In the genomic region with DNA sequence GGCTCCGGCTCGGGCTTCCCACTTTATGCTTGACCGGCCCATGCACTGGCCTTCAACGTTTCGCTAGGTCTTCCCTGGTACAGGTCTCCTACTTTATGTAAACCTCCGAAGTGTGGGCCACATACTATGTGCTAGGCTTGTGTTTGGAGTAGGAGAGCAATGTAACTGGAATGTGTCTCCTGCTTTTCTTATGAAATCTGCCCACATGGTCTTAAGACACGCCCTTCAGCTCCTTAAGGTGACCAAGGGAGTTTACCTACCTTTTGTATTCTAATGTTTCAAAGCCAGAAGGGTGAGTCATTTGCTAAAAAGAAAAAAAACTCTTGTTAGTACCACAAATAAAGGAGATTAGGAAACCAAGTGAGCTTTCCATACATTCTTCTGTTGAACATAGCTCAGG, we compare ENCODE assay signal across 19 mouse cellular contexts.
DNase-seq lines count a peak whose midpoint lies in the region; ATAC-seq and TF ChIP-seq lines count a peak whose summit lies in the region.
"Had no signal": no experiment of that assay in that cellular context is flagged by ENCODE, and none has a peak within 500 bp of the region (broad histone marks: within the 10 kb centered on the region; RNA-seq: fewer than 3 reads in every experiment).

No protein-coding gene starts in this region.

- ATAC-seq in lung, embryonic 16.5 days (ENCODE audit: low read depth) = peak; percentile 41; the same call in 1 of the 2 replicates
- peak; percentile 82; the same call in 1 of the 2 replicates for ATAC-seq in stomach, embryonic 16.5 days (ENCODE audit: insufficient read depth, low FRiP score)
- ATAC-seq in hindbrain, embryonic 11.5 days (ENCODE audit: low FRiP score) = no peak
- no peak for ATAC-seq in megakaryocyte progenitor cell, adult 5-6 weeks (replicated peaks; ENCODE audit: poor library complexity)
- ATAC-seq: forebrain, embryonic 13.5 days; forebrain, postnatal 0 days; hindbrain, embryonic 16.5 days had no signal

- H3K9ac ChIP-seq in lung, embryonic 16.5 days (ENCODE audit: low read length) = no peak overlapping the region
- H3K9ac ChIP-seq in stomach, embryonic 16.5 days (ENCODE audit: low read length) = no peak overlapping the region
- no peak overlapping the region for H3K9ac ChIP-seq in hindbrain, embryonic 11.5 days (ENCODE audit: low read depth, low read length)
- H3K9ac ChIP-seq: forebrain, embryonic 13.5 days; forebrain, postnatal 0 days; heart, embryonic 12.5 days; hindbrain, embryonic 12.5 days had no signal

- H3K9me3 ChIP-seq in lung, embryonic 16.5 days (ENCODE audit: control insufficient read depth, low read length) = no peaks in the 10 kb centered on the region
- no peaks in the 10 kb centered on the region for H3K9me3 ChIP-seq in stomach, embryonic 16.5 days (replicated peaks; ENCODE audit: control insufficient read depth, low read length)
- H3K9me3 ChIP-seq in hindbrain, embryonic 11.5 days (ENCODE audit: control insufficient read depth, low read length) = no peaks in the 10 kb centered on the region
- H3K9me3 ChIP-seq: forebrain, embryonic 13.5 days; heart, embryonic 12.5 days; hindbrain, embryonic 12.5 days had no signal

- no peaks in the 10 kb centered on the region for H3K4me1 ChIP-seq in lung, embryonic 16.5 days (replicated peaks; ENCODE audit: control insufficient read depth, insufficient read depth, low read length)
- H3K4me1 ChIP-seq in lung, adult 2 months (ENCODE audit: control insufficient read depth, insufficient read depth, low read length) = no peaks in the 10 kb centered on the region
- peaks cover 4% of the 10 kb centered on the region; the same call in 1 of the 2 replicates for H3K4me1 ChIP-seq in stomach, embryonic 16.5 days (ENCODE audit: control insufficient read depth, insufficient read depth, low read length)
- H3K4me1 ChIP-seq in hindbrain, embryonic 11.5 days (replicated peaks; ENCODE audit: control insufficient read depth, insufficient read depth, low read length) = no peaks in the 10 kb centered on the region
- H3K4me1 ChIP-seq: forebrain, embryonic 13.5 days; hindbrain, embryonic 12.5 days had no signal

- H3K27ac ChIP-seq in lung, embryonic 16.5 days (ENCODE audit: low read length) = no peak overlapping the region
- peak overlapping the region; percentile 62 for H3K27ac ChIP-seq in stomach, embryonic 16.5 days (ENCODE audit: low read length)
- H3K27ac ChIP-seq in hindbrain, embryonic 11.5 days (ENCODE audit: low read depth, low read length) = no peak overlapping the region
- H3K27ac ChIP-seq: forebrain, embryonic 13.5 days; heart, adult 2 months; hindbrain, embryonic 12.5 days had no signal

- no peaks in the 10 kb centered on the region for H3K36me3 ChIP-seq in lung, embryonic 16.5 days (ENCODE audit: control insufficient read depth, insufficient read depth, low read length)
- H3K36me3 ChIP-seq in stomach, embryonic 16.5 days (ENCODE audit: control insufficient read depth, insufficient read depth, low read length) = no peaks in the 10 kb centered on the region
- no peaks in the 10 kb centered on the region for H3K36me3 ChIP-seq in hindbrain, embryonic 11.5 days (ENCODE audit: control insufficient read depth, insufficient read depth, low read length)
- H3K36me3 ChIP-seq: heart, embryonic 12.5 days; hindbrain, embryonic 12.5 days had no signal

- H3K27me3 ChIP-seq in lung, embryonic 16.5 days (ENCODE audit: control insufficient read depth, insufficient read depth, low read depth, low read length) = no peaks in the 10 kb centered on the region
- H3K27me3 ChIP-seq in stomach, embryonic 16.5 days (ENCODE audit: control insufficient read depth, insufficient read depth, low read length) = no peaks in the 10 kb centered on the region
- no peaks in the 10 kb centered on the region for H3K27me3 ChIP-seq in hindbrain, embryonic 11.5 days (ENCODE audit: control insufficient read depth, insufficient read depth, low read length)
- H3K27me3 ChIP-seq: forebrain, embryonic 13.5 days; hindbrain, embryonic 12.5 days had no signal

- DNase-seq in lung, adult 2 months = no peak
- peak; percentile 42 for DNase-seq in lung, postnatal 25 days (ENCODE audit: low spot score)
- DNase-seq in hindbrain, embryonic 11.5 days (ENCODE audit: low spot score) = no peak
- DNase-seq: adrenal gland, postnatal 10 days; cerebellum, adult 11 months; cerebellum, adult 8-10 months; cerebellum, postnatal 14 days; embryo, embryonic 11 days; forebrain, postnatal 0 days; gastrocnemius, postnatal 14 days; heart, adult 2 months; heart, postnatal 36 days had no signal

- TF ChIP-seq POLR2A in lung, adult 2 months (IDR thresholded peaks at IDR 0.05; ENCODE audit: borderline replicate concordance, extremely low read depth, low read depth, low read length) = no peak

- 74% methylated on average over 7 of the region's 7 CpGs for WGBS in lung, embryonic 16.5 days
- 71% methylated on average over 7 of the region's 7 CpGs for WGBS in lung, adult 2 months
- 69% methylated on average over 7 of the region's 7 CpGs for WGBS in stomach, embryonic 16.5 days
- 95% methylated on average over 7 of the region's 7 CpGs for WGBS in hindbrain, embryonic 11.5 days

- TF ChIP-seq CTCF in lung, adult 2 months (IDR thresholded peaks at IDR 0.05; ENCODE audit: insufficient read depth, low read length) = no peak

- no peak overlapping the region for H3K4me3 ChIP-seq in lung, embryonic 16.5 days (ENCODE audit: low read length)
- no peak overlapping the region for H3K4me3 ChIP-seq in lung, adult 2 months (replicated peaks; ENCODE audit: extremely low read depth, low read depth, low read length)
- H3K4me3 ChIP-seq in stomach, embryonic 16.5 days (replicated peaks; ENCODE audit: low read length) = no peak overlapping the region
- no peak overlapping the region for H3K4me3 ChIP-seq in hindbrain, embryonic 11.5 days (ENCODE audit: low read depth, low read length)
- H3K4me3 ChIP-seq: forebrain, embryonic 13.5 days; heart, adult 2 months; heart, embryonic 12.5 days; hindbrain, embryonic 12.5 days had no signal

- H3K4me2 ChIP-seq in lung, embryonic 16.5 days (ENCODE audit: low read depth, low read length) = no peak overlapping the region
- H3K4me2 ChIP-seq in stomach, embryonic 16.5 days (ENCODE audit: low read depth, low read length) = no peak overlapping the region
- no peak overlapping the region for H3K4me2 ChIP-seq in hindbrain, embryonic 11.5 days (replicated peaks; ENCODE audit: low read depth, low read length)
- H3K4me2 ChIP-seq: forebrain, embryonic 13.5 days; heart, embryonic 12.5 days; hindbrain, embryonic 12.5 days had no signal

Comparison
In these comparisons a context has a peak if more than half of its experiments do, and no peak if none do; other contexts are left out.
1. ATAC-seq: peak in lung, embryonic 16.5 days (single experiment) and stomach, embryonic 16.5 days (single experiment); none in hindbrain, embryonic 11.5 days (single experiment) and megakaryocyte progenitor cell, adult 5-6 weeks (single experiment).